Mouse (Mus musculus) olfactory bulb, adult 2 months (tissue): ENCODE measurements around the gene Ergic1. TPM values are rescaled to one million over a fixed set of nuclear protein-coding genes. Genes with fewer than 3 reads are reported as not detected.

Experiments used
- H3K27ac ChIP-seq: fragments of 200-500 bp; 2 replicates; pipeline ENCODE4 v1.5.1; 2012; ENCODE audit warnings: low read depth, low read length; ENCODE audit not compliant: insufficient read depth
- H3K4me1 ChIP-seq: fragments of 200-500 bp; 2 replicates; pipeline ENCODE4 v1.6.1; 2012; ENCODE audit warnings: low read length; ENCODE audit not compliant: control insufficient read depth, insufficient read depth
- H3K4me3 ChIP-seq: fragments of 200-500 bp; 2 replicates; pipeline ENCODE4 v1.5.1; 2012; ENCODE audit warnings: mild to moderate bottlenecking, low read depth, low read length, moderate library complexity; ENCODE audit not compliant: insufficient read depth
- CTCF ChIP-seq: fragments of 200-500 bp; IDR thresholded peaks from 2 replicates; pipeline ENCODE4 v1.5.1; 2012; ENCODE audit warnings: low read depth, mild to moderate bottlenecking, low read length, moderate library complexity; ENCODE audit not compliant: insufficient read depth
- POLR2A ChIP-seq: fragments of 200-500 bp; IDR thresholded peaks from 2 replicates; pipeline ENCODE4 v1.6.1; 2012; ENCODE audit warnings: mild to moderate bottlenecking, low read depth, low read length, moderate library complexity; ENCODE audit not compliant: insufficient read depth
- WGBS: fragments of 180-500 bp; shearing (Covaris S2); methylation state at CpG from one replicate; pipeline ENCODE4 v1.1.7; 2018; 5-methylcytosine and 5-hydroxymethylcytosine counted together
- polyA plus RNA-seq: library from polyadenylated mRNA; stranded (reverse); fragments of >200 nt; gene quantifications from 2 replicates; pipeline ENCODE4 v1.2.4, GENCODE M21; 2012; ENCODE audit warnings: low replicate concordance; ENCODE audit not compliant: missing spikeins, insufficient read depth, insufficient read length

The Ergic1 gene
- polyA plus RNA-seq, 1 experiment: not detected

DNA sequence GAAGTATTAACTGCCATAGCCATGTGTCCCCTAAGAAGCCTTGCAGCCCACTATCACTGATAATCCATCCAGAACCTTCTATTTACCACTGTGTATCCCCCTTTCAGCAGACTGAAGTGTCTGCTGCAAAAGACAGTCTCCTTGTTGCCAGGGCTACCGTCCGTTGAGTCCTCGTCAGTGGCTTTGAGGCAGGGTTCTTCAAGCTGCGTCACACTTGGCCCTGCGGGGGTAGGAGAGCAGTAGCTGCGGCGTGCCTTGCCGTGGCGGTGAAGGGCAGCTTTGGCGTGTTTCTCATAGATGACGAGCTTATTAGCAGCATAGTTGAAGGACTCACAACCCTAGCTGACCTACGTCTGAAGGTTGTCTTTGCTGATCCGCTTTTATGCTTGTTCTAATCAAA, 140.3 kb downstream of the Ergic1 start:
- H3K4me1 ChIP-seq: peaks cover 6% of the 10 kb centered on the region; the same call in 1 of the 2 replicates
- no peak for TF ChIP-seq POLR2A
- TF ChIP-seq CTCF: no peak
- WGBS: 76% methylated on average over 13 of the region's 13 CpGs
- no peak overlapping the region for H3K4me3 ChIP-seq
- H3K27ac ChIP-seq: no peak overlapping the region

DNA sequence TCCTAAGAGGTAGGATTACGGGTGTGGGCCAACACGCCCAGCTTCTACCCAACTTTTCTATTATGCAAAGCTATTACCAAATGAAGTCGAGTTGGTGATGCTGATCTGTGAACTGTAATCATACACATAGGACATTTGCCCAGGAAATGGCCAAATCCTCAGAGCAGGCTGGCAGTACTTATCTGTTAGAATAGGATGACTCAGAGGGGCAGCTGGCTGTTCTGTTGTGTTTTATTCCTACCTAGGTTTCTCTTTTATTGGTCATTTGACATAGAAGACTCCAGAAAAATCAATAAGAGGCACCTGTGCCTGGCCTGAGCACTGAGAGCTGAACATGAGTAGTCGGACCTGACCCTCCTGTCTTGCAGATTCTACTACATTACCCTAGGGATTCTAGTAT, 141.3 kb downstream of the Ergic1 start:
- Histone ChIP-seq H3K4me3 (no peak overlapping the region), H3K4me1 (peaks cover 6% of the 10 kb centered on the region; the same call in 1 of the 2 replicates), H3K27ac (no peak overlapping the region)
- TF ChIP-seq CTCF (no peak), POLR2A (no peak)
- 89% methylated on average over 4 of the region's 4 CpGs for WGBS

DNA sequence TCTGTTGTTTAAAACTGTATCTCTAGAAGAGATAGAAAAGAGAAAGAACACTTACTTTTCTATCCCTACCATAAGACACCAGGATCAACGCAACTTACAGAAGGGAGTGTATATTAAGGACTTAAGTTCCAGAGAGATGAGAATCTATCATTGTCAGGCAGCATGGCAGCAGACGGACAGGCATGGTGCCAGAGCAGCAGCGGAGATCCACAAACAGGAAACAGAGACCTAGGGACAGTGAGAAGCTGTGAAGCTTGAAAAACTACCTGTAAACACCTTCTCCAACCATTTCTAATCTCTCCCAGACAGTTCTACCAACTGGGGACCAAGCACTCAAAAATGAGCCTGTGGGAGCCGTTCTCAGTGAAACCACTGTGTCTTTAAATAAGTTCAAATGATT, 142.4 kb downstream of the Ergic1 start:
- TF ChIP-seq POLR2A: no peak
- TF ChIP-seq CTCF: no peak
- Histone ChIP-seq H3K4me1 (peaks cover 6% of the 10 kb centered on the region; the same call in 1 of the 2 replicates), H3K4me3 (no peak overlapping the region), H3K27ac (no peak overlapping the region)
- 86% methylated on average over 4 of the region's 4 CpGs for WGBS

DNA sequence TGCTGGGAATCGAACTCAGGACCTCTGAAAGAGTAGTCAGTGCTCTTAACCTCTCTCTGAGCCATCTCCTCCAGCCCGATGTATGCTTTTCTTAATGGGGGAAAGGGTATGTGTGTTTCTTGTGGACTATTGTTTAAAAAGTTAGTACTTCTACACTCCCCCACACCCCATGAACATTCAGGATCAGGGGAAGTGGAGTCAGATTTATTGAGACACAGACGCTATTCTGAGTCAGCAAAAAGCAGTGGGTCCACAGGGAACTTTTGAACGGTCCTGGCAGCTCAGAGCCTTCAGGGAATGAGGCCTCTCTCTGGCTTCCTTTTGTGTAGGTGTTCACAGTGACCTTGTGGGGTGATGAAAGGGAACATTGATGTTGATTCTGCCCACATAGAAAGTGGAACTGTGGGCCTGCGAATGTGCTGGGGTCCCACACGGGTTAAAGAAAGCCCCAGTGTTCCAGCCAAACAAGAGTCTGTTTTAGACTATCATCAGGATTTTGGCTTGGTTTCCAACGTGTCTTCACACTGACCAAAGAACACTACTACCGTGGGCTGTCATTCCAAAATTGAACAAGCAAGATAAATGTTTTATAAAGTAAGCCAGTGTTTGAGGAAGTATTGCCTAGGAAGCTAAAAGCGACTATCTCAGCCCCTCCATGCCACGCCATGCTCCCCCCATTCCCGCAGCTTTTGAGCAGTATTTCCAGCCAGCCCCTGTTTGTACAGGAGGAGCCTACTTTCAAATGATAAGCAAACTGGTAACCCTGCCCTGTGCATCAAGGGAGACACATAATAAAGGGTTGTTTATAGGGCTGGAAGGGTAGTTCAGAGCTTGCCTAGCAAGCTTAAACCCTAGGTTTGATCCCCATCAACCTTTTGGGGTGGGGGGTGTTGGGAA, 144.4 kb downstream of the Ergic1 start:
- Histone ChIP-seq H3K27ac (no peak overlapping the region), H3K4me3 (no peak overlapping the region), H3K4me1 (peaks cover 13% of the 10 kb centered on the region)
- TF ChIP-seq CTCF: no peak
- no peak for TF ChIP-seq POLR2A
- 50% methylated on average over 11 of the region's 11 CpGs for WGBS

Other genes with a start within 250 kb of the Ergic1 start
- not detected in 2 replicates for gene Neurl1b, start 146.7 kb upstream of the Ergic1 start, polyA plus RNA-seq
- not detected in 2 replicates for gene Dusp1, start 639 bp downstream of the Ergic1 start, polyA plus RNA-seq
- not detected in 2 replicates for gene Atp6v0e, start 101.7 kb downstream of the Ergic1 start, polyA plus RNA-seq
- not detected in 2 replicates for gene Crebrf, start 154.2 kb downstream of the Ergic1 start, polyA plus RNA-seq
- not detected in 2 replicates for gene Bnip1, start 219.6 kb downstream of the Ergic1 start, polyA plus RNA-seq